Mouse (Mus musculus): ENCODE measurements around the gene Anks3. TPM values are rescaled to one million over a fixed set of nuclear protein-coding genes. Genes with fewer than 3 reads are reported as not detected.

Anks3 gene
- 10 to 100 TPM; 30.3 to 41.9 TPM for total RNA-seq (2021)
- long read RNA-seq, experiment 1, transcript Anks3-201 (17 exons, 2,398 nt), result major isoform, 10 of 32 reads
- long read RNA-seq, experiment 1, partial matches to known transcripts, result 6 of 32 reads
- long read RNA-seq, experiment 1, other reads (novel, unspliced or antisense), result 16 of 32 reads
- long read RNA-seq, experiment 2, transcript Anks3-201 (17 exons, 2,398 nt), result major isoform, 10 of 32 reads
- long read RNA-seq, experiment 2, partial matches to known transcripts, result 3 of 32 reads
- long read RNA-seq, experiment 2, other reads (novel, unspliced or antisense), result 19 of 32 reads

DNA sequence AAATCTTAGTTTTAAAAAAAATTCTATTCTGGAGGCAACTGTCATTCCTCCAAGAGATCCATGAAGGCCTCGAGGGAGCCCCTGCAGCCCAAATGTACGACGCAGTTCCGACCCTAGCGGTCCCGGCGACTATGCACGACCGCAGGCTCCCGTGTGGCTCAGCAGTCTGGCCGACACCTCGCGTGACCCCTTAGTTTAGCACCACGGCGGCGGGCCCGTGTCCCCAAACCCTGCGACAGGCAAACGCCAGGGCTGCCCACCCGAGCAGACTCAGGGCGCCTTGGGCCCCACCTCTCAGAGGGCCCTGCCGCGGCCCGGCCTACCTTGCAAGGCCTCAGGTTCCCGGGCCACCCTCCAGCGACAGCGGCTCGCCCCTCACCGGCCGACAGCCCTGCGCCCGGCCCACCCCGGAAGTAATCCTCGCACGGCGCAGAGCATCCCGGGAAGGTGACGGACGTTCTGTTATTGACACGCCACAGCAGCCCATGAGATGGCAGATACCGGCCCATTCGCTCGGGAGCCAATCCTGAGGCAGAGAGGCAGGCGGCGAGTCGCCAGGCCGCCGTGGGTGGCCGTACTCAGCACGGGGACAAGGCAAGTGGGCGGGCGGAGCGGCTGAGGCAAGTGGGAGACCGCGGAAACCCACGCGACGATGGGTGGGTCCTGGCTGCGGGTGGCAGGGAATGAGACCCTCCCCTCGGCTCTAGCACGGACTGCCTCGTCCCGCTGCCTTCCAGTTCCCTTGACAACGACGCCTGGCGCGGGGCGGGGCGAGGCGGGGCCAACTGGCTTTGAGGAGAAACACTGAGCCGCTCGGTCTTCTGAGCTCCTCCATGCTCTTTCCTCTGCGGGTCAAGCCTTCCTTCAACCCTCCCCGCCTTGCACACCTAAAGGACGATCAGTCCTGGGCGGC, at the start of gene Anks3:
TSS of gene Anks3 (minus strand) at position 409 of the 913 bp plus-strand sequence.
- DNase-seq, result peak; percentile 98

DNA sequence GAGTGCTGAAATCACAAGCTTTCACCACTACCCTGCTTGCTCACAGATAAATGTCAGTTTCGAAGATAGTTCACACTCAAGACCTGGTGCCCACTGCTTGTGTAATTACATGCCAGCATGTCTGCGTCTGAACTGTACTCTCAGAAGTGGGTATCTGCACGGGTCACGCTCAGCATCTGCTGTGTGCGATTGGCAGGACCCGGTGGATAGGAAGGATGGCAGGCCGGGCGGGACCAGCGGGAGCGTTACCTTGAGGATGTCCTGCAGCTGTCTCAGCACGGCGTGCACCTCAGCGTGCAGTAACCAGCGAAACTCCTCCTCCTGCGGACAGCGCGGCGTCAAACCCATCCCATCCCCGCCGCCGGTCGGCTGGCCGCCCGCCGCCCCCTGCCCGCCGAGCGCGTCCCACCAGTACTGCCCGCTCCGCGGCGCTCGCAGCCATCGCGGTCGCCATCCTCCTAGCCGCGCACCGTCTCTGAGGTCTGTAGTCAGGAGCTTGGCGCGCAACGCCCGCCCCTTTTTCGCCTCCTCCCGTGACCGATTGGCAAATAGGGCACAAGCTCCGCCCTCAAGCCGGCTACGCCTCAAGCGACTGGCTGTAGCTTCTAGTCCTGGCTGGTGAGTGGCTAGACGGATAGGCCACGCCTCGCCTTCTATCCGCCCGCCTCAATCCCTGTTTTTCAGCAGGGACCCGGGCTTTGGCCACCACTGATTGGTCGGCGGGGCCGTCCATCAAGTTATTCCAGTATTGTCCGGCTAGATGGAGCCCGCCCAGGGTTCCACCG, 49.2 kb upstream of the Anks3 start, which contains the start of gene Rogdi:
TSS of gene Rogdi (minus strand) at position 500 of the 785 bp plus-strand sequence.
- peak; percentile 97 for DNase-seq

DNA sequence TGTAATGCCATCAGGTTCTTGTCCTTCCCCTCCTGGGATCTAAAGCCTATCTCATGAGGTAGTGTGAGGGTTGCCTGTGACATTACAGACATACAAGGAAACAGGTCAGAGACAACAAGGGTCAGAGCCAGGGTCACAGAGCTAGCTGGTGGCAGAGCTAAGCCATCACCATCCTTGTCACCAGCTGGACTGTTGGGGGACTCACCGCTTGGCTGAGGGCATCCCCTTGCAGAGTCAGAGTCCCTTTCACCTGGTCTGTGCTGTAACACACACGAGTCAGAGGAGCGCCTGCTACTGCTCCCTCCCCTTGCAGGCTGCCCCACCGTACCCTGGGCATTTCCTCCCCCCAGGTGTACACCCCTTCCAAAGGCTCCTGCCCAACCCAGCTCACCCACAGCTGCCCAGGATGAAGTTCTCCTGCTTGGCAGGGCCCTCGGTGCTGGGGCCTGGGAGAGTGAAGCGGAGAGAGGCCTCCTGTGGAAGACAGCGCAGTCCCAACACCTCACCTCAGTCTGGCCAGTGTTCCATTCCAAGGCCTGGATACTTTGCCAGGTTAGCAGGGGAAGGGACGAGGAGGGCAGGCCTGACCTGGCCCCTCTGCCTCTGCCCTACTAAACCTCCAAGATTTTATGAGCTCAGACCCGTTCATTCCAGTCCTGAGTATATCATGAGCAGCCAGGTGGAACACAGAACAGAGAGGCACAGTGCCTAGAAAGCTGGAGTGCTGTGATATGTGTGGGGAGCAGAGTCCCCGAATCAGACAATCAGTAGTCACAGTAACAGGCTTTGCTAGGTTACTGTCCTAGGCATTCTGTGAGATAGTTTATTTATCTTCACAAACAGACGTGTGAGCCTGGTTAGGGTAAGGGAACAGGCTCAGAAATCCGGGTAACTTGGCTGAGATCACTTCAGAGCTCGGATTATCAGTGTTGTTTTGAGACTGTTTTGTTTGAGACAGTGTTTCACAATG, 48.3 kb upstream of the Anks3 start:
- DNase-seq, result no peak

DNA sequence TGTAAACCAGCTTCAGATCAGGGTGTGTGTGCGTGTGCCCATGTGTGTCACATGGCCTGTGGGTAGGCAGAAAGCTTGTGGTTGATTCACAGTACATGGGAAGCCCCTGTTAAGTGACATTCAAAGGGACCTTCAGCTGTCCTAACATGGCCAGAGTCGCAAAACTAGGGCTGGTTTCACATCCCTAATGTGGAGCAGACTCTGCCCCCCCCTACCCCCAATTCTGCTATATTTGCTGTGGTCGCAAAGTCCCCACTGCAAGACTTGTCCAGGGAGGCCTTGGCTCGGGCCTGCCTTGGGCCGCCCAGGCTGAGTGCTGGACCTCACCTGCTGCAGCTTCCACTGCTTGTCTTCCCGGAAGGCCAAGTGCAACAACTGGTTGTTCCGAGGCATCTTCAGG, 47.3 kb upstream of the Anks3 start:
- no peak for DNase-seq

DNA sequence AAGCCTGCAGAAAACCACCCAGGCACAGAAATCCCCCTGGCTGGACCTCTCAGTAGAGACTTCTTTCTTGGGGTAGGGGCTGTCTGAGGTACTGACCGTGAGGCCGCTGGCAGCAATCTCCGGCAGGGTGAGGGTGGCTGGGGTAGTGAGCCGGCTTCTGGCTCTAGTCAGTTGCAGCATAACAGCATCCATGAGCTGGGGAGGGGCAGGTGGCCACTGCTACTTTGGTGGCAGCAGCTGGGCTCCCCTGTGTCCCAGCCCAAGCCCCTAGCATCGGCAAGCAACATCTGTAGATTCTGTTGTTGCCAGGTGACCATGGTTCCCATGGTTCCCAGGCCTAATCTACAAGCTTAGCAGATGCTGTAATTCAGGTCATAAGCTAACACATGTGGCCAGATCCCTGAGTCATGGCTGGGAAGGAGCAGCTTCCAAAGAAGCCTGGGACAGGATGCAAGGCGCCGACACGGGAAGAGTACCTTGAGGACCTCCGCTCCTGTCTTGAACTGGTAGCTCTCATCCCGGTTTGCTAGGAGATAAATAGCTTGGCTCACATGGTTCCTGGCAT, 46.4 kb upstream of the Anks3 start:
- DNase-seq, result no peak

DNA sequence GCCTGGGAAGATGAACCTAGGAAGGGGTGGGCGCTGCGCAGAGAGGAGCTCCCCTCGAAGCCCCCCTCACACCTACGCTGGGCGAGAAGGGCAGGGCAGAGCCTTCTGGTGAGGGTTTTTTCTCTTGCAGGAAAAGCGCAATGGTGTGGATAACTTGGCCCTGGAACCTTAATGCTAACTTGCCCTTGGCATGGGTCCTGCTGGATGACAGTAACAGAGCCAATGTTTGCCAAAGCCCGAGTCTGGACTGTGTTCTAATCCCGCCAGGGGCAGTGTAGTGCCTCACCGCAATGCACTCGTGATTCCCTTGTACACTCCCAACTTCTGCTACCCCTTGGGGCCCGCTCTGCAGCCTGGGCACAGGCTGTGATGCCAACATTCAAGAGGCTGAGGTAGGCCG, 44.1 kb upstream of the Anks3 start:
- DNase-seq, result no peak

DNA sequence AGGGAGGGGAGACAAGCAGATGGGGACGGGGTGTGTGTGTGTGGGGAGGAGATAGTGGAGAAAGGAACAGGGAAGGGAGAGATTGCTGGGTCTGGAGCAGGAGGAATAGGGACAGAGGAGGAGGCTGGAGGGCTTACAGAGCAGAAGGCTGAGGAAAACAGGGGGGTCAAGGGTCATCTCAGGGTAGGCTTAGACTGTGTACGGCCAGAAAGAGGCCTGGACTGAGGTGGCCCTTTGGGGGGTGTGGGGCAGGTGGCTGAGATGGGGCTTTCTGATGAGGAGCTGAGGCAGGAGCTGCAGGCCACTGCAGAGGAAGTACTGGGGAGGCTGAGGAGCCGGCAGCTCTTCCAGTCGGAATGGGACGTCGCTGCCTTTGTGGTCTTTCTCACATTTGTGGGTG, 43.5 kb upstream of the Anks3 start:
- no peak for DNase-seq

DNA sequence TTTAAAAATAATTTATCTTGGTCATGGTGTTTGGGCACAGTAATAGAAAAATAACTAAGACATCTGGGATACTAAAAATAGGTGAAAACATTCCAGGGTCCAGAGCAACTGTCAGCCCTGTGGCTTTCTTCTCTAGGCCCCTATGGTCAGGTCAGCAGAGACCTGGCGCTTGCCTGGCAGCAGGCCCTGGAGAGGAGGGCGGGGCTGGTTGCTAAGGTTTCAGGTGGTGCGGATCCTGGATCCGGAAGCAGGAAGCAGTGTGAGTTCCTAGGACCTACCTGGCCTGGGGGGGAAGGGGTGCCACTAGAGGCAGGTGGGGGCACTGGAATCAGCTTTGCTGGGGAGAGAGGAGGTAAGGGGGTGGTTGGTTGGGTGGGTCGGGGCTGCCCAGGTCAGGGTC, 43.1 kb upstream of the Anks3 start, which contains the start of gene Smim22:
TSS of gene Smim22 (plus strand) at position 222 of the 400 bp plus-strand sequence.
- no peak for DNase-seq

DNA sequence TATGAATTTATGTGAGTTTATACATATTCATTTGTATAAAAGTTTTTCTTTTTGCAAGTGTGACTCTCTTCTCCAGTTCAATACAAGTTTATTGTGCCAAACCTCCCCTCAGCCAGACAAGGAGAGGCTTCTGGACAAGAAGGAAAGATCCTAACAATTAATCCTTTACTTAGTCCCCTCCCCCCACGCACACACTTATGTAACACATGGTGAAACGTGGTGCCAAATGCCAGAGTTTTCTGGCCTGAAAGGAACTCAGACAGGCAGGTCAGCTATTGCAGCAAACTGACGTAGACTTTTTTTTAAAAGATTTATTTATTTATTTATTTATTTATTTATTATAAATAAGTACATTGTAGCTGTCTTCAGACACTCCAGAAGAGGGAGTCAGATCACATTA, 36.6 kb upstream of the Anks3 start:
- peak; percentile 40 for DNase-seq

DNA sequence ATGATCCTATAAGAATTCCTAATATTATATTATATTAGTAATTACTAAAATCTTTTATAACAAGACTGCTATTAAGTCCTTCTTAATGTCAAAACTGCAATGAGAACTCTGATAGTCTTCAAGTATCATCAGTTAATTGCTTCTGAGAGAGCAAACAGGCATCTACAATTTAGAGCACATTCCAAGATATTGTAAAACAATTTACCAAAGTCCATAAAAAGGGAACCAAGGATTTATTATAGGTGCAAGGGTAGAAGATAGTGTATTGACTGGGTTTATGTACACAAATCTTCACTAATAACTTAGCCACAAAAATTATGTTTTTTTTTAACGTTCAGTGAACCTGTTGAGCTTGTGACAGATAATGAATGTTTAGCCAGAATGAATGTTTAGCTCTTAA, 35.0 kb upstream of the Anks3 start:
- no peak for DNase-seq

DNA sequence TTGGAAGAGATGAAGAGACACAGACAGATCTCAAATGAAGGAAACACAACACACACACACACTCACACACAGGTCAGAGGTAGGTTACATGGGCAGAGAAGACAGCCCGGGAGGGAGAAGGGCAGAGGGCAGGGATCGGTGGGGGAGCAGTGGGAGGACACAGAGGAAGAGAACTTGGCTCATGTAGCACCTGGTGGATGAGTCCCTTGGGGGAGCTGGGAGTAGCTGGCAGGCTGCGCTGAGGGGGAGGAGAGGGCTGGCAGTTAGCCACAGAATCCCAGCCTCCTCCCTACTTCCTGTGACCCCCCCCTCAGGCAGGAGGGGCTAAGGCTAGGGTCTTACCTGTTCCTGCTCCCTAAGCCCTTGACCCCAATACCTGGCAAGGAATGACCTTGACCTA, 33.5 kb upstream of the Anks3 start, which contains the start of gene Sept12:
TSS of gene Sept12 (minus strand) at position 300 of the 400 bp plus-strand sequence.
- peak; percentile 52 for DNase-seq

DNA sequence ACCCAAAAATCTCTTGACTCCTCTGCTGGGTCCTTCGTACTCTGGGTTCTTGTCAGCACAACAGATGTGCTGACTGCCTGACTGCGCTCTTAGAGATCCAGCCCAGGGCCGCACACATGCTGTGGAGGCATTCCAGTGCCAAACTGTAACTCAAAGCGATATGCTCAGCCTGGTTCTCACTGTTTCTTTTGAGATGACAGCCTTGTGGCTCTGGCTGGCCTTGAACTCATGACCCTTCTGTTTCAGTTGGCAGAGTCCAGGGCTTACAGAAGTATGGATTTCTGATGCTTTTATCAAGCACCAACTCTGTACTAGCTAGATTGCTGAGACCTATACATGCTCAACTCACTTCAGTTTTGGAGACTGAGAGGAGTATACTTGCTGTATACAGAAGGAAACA, 29.3 kb upstream of the Anks3 start:
- no peak for DNase-seq

DNA sequence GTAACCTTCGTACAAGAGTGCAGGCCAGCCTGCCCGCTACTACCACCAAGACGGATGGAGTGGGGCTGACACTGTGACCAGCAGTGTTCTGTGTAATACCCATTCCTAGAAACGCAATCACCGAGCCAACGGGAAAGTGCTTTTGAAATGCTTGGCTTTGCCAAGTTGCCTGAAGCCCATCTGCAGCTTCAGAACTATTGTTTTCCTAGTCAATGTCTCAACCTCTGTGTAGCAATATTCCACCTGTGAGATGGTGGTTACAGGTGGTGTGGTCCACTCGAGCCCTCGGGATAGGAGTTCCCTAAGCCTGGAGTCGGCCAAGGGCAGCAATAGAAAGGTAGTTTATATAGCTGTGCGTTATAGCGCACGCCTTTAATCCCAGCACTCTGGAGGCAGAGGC, 20.7 kb upstream of the Anks3 start:
- no peak for DNase-seq

DNA sequence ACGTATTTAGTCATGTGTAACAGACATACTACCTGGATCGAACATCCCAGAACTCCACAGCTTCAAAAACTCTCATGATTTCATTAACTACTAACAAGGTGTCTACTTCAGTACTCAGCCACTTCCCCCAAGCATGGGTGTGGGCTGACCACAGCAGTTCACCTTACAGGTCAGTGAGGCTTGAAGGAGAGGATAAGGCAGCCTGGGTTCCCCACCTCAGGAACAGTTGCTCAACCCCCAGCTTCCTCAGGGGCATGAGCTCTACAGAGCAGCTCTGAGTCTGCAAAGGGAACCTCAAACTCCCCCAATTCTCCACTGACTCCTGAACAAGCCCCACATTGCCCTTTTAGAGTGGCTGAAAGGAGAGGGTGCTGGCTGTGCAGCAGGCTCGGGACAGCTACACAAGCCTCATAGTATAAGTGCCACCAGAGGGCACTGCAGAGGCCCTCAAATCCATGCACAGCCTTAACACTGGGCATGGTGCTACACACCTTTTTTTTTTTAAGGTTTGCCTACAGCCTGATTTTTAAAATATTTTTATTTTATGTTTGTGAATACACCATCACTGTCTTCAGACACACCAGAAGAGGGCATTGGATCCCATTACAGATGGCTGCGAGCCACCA, 15.9 kb upstream of the Anks3 start:
- DNase-seq, result peak; percentile 49

DNA sequence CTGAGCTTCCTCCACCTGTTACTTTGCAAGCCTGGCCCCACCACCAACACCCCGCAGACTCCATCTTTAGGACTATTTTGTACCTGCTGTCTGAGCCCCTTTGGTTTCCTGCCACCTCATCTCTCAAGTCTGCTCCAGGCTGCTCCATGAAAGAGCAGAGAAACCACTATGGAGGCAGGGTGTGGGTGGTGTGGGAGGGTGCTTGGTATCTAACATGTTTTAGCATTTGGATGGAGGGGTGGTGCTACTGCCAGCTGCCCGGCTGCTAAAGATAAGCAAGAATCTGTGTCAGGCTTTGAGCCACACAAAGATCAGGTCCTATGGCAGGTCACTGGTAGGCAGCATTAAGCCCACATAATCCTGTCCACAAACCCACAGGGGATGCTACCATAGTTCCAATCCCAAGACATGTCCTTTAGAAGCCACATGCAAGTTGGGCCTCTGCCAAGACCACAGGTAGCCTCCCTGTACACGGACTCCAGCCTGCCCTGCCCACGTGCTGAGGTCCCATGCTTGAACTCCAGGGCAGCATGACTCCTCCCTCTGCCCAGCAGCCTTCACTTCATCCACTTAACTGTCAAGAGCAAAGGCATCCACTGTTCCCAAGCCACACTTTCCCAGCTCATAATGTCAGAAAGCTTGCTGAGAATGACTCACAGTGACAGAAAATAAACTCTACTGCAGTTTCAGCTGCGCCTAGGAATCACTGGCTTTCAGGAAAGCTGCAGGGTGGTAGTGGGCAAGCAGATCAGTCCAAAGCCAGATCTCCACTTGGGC, 14.5 kb upstream of the Anks3 start:
- no peak for DNase-seq

DNA sequence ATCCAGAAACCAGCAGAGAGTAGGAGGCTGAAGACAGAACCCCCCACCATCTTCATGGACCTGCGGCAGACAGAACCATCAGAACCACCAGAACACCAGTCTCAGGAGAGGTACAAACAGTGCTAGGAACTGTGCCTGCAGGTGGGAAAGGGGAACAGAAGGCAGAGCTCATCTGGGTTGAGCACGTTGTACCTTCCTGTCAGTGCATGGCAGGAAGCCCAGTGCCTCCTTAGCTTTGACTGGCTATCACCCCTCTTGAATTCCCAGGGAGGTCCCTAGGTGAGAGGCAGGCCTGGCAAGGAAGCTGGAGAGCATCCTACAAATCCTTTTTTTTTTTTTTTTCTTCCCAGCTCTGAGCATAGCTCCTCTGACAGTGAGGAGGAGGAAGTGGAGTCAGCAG, 12.2 kb upstream of the Anks3 start:
- DNase-seq, result no peak

DNA sequence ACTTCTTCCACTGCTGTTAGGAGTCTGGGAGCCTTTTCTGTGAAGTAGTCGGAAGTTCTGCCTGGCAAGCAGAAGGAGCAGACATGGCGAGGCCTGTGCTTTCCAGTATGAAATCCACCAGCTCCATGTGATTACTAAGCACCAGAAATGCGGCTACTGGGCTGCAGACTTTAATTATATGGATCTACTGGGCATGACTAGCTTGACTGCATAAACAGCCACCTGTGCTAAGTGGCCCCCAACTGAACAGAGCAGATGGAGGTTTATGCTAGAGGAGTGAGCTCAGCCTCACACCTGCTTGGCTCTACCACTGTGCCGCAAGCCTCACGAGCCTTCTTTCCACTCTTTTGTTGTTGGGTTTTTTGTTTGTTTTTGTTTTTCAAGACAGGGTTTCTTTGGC, 10.5 kb upstream of the Anks3 start:
- no peak for DNase-seq

DNA sequence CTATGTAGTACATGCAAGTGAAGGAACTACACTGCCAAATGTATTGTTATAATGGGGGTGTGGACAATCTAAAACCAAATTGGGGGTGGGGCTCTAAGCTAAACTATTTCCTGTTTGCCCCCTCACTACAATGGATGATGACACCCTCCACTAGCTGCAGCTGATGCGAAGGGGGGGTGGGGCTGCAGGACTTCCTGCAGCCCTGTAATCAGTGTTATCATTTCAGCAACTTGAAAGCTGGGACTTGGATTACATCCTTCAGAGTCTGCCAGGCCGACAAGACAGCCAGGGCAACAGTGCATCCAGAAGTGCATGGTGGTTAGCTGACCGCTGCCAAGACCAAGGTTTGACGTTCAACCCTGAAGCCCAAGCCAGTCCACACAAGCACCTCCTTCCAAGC, 7.6 kb upstream of the Anks3 start:
- DNase-seq, result no peak

DNA sequence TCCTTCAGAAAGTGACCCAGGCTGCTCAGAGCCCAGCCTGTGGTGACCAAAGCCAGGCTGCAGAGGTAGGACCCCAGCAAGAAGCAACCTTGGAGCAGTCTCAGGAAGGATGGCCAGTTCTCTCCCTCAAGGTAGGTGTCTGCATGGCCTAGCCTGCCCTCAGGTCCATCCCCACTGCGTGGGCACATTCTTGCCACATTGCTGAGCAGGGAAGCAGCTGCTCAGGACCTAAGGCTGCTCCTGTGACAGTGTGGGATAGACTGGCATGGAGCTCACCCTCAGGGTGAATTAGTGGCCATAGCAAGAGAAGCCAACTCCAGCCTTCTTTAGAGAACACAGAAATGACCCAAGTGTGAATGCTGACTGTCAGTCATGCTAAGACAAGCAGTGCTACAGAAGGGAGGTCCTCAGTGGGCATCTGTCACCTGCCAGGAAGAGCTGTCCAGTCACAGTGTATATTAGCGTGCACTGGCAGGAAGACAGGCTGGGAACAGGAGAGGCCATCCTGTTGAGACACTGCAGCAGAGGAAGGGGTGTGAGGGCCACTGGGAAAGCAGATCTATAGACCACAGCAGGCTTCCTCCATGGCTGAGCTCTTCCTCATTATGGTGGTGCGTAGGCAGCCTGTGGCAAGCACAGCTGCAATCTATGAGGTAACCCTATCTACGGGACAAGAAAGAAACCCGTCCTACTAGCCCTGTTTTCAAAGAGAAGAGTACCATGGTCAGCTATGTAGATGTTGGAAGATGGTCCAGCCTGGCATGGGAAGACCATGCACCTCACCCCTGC, 5.2 kb upstream of the Anks3 start:
- DNase-seq, result no peak
